Mouse (Mus musculus): ENCODE measurements around the gene Nat8f6. TPM values are rescaled to one million over a fixed set of nuclear protein-coding genes. Genes with fewer than 3 reads are reported as not detected.
"Not testable (repeated sequence)": the region's sequence is repeated elsewhere in the genome, so short reads cannot be mapped to it uniquely, and the experiment has no call there.

Gene Nat8f6
- polyA plus RNA-seq, 1 experiment from 2014 or later: not detected

GRCm38 (mm10) chr6:85810942-85811537, 9.7 kb downstream of the Nat8f6 start:
- not testable (repeated sequence) for ATAC-seq (replicated peaks; ENCODE audit: insufficient number of reproducible peaks, low FRiP score, low TSS enrichment, low read depth)

DNA sequence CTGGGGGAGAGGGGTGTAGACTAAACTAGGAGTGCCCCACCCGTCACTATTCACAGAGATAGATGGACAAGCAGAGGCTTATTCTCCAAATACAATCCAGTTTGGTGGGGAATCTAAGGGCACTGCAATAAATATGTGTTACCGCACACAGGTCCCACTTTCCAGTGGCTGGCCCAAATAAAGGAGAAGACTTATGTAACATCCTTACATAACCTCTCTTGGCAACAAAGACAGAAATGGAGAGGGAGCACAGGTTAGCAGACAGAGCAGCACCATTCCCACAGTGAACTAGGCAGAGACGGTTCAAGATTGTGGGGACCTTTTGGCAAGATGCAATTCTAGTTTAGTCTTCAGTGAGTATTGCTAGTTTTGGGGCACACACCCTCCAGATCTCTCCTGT, 10.2 kb downstream of the Nat8f6 start:
- WGBS: 83% methylated on average over 2 of the region's 3 CpGs
- DNase-seq (ENCODE audit: low spot score); H3K27ac ChIP-seq (replicated peaks; ENCODE audit: low read depth, low read length); H3K36me3 ChIP-seq (replicated peaks; ENCODE audit: control insufficient read depth, insufficient read depth, low read depth, low read length); H3K9me3 ChIP-seq (replicated peaks; ENCODE audit: control insufficient read depth, low read length); H3K4me3 ChIP-seq (ENCODE audit: low read depth, low read length); H3K4me1 ChIP-seq (ENCODE audit: control insufficient read depth, insufficient read depth, low read length); H3K9ac ChIP-seq (replicated peaks; ENCODE audit: low read length); ATAC-seq (replicated peaks; ENCODE audit: insufficient number of reproducible peaks, low FRiP score, low TSS enrichment, low read depth); H3K4me2 ChIP-seq (ENCODE audit: low read depth, low read length); H3K27me3 ChIP-seq (ENCODE audit: control insufficient read depth, insufficient read depth, low read length): not testable (repeated sequence)

More at GRCm38 (mm10) chr6:85810942-85811537, 9.7 kb downstream of the Nat8f6 start:
- H3K9ac ChIP-seq (replicated peaks; ENCODE audit: low read length); H3K27me3 ChIP-seq (ENCODE audit: control insufficient read depth, insufficient read depth, low read length); H3K4me2 ChIP-seq (ENCODE audit: low read depth, low read length); H3K4me1 ChIP-seq (ENCODE audit: control insufficient read depth, insufficient read depth, low read length); H3K36me3 ChIP-seq (replicated peaks; ENCODE audit: control insufficient read depth, insufficient read depth, low read depth, low read length); DNase-seq (ENCODE audit: low spot score); H3K4me3 ChIP-seq (ENCODE audit: low read depth, low read length); H3K9me3 ChIP-seq (replicated peaks; ENCODE audit: control insufficient read depth, low read length); H3K27ac ChIP-seq (replicated peaks; ENCODE audit: low read depth, low read length): not testable (repeated sequence)
- 57% methylated on average over 2 of the region's 3 CpGs for WGBS

- H3K9me3 ChIP-seq (replicated peaks; ENCODE audit: control insufficient read depth, low read length); DNase-seq (ENCODE audit: low spot score); H3K36me3 ChIP-seq (replicated peaks; ENCODE audit: control insufficient read depth, insufficient read depth, low read depth, low read length); H3K9ac ChIP-seq (replicated peaks; ENCODE audit: low read length); H3K4me1 ChIP-seq (ENCODE audit: control insufficient read depth, insufficient read depth, low read length); ATAC-seq (replicated peaks; ENCODE audit: insufficient number of reproducible peaks, low FRiP score, low TSS enrichment, low read depth); H3K4me3 ChIP-seq (ENCODE audit: low read depth, low read length); H3K27me3 ChIP-seq (ENCODE audit: control insufficient read depth, insufficient read depth, low read length); H3K27ac ChIP-seq (replicated peaks; ENCODE audit: low read depth, low read length); H3K4me2 ChIP-seq (ENCODE audit: low read depth, low read length): not testable (repeated sequence)
- WGBS: 72% methylated on average over 2 of the region's 3 CpGs
These were observed 11.0 kb downstream of the Nat8f6 start for GRCm38 (mm10) chr6:85809784-85810183.

GRCm38 (mm10) chr6:85803180-85803579, 17.6 kb downstream of the Nat8f6 start:
- not testable (repeated sequence) for H3K4me1 ChIP-seq (ENCODE audit: control insufficient read depth, insufficient read depth, low read length); H3K9me3 ChIP-seq (replicated peaks; ENCODE audit: control insufficient read depth, low read length); H3K36me3 ChIP-seq (replicated peaks; ENCODE audit: control insufficient read depth, insufficient read depth, low read depth, low read length); ATAC-seq (replicated peaks; ENCODE audit: insufficient number of reproducible peaks, low FRiP score, low TSS enrichment, low read depth); H3K4me2 ChIP-seq (ENCODE audit: low read depth, low read length); H3K9ac ChIP-seq (replicated peaks; ENCODE audit: low read length); H3K27me3 ChIP-seq (ENCODE audit: control insufficient read depth, insufficient read depth, low read length); DNase-seq (ENCODE audit: low spot score); H3K4me3 ChIP-seq (ENCODE audit: low read depth, low read length); H3K27ac ChIP-seq (replicated peaks; ENCODE audit: low read depth, low read length)
- 66% methylated on average over 5 of the region's 5 CpGs for WGBS

GRCm38 (mm10) chr6:85765532-85765931, 55.2 kb downstream of the Nat8f6 start, which contains the start of gene Nat8f3:
TSS of gene Nat8f3 (minus strand) at chr6:85765754.
- H3K27ac ChIP-seq (replicated peaks; ENCODE audit: low read depth, low read length); H3K9me3 ChIP-seq (replicated peaks; ENCODE audit: control insufficient read depth, low read length); H3K27me3 ChIP-seq (ENCODE audit: control insufficient read depth, insufficient read depth, low read length); DNase-seq (ENCODE audit: low spot score); H3K4me2 ChIP-seq (ENCODE audit: low read depth, low read length); H3K4me1 ChIP-seq (ENCODE audit: control insufficient read depth, insufficient read depth, low read length); ATAC-seq (replicated peaks; ENCODE audit: insufficient number of reproducible peaks, low FRiP score, low TSS enrichment, low read depth); H3K4me3 ChIP-seq (ENCODE audit: low read depth, low read length); H3K36me3 ChIP-seq (replicated peaks; ENCODE audit: control insufficient read depth, insufficient read depth, low read depth, low read length); H3K9ac ChIP-seq (replicated peaks; ENCODE audit: low read length): not testable (repeated sequence)
- 64% methylated on average over 13 of the region's 13 CpGs for WGBS

- not testable (repeated sequence) for H3K27ac ChIP-seq (replicated peaks; ENCODE audit: low read depth, low read length); H3K4me3 ChIP-seq (ENCODE audit: low read depth, low read length); H3K9me3 ChIP-seq (replicated peaks; ENCODE audit: control insufficient read depth, low read length); DNase-seq (ENCODE audit: low spot score); ATAC-seq (replicated peaks; ENCODE audit: insufficient number of reproducible peaks, low FRiP score, low TSS enrichment, low read depth); H3K27me3 ChIP-seq (ENCODE audit: control insufficient read depth, insufficient read depth, low read length); H3K36me3 ChIP-seq (replicated peaks; ENCODE audit: control insufficient read depth, insufficient read depth, low read depth, low read length); H3K4me2 ChIP-seq (ENCODE audit: low read depth, low read length); H3K4me1 ChIP-seq (ENCODE audit: control insufficient read depth, insufficient read depth, low read length); H3K9ac ChIP-seq (replicated peaks; ENCODE audit: low read length)
- WGBS: 82% methylated on average over 5 of the region's 6 CpGs
These were observed 57.4 kb downstream of the Nat8f6 start for GRCm38 (mm10) chr6:85763127-85764070.

DNA sequence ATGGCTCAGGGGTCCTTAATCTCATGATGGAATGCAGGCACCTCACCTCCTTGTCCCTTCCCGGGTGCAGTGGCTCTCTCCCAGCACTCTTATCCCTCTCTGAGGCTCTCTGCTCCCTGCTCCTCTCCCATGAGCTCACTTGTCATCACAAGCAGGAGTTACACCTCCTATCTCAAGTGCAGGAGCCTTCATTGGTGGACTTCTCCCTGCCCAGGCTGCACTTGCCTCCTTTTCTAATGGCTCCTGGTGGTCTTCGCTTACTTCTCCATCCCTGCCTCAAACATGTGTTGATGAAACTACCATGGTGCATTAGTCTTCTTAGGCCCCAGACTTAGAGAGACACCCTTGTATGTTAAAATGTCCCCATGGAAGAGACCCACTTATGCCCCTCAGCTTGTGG, 58.1 kb downstream of the Nat8f6 start:
- H3K36me3 ChIP-seq (replicated peaks; ENCODE audit: control insufficient read depth, insufficient read depth, low read depth, low read length); H3K27me3 ChIP-seq (ENCODE audit: control insufficient read depth, insufficient read depth, low read length); H3K4me3 ChIP-seq (ENCODE audit: low read depth, low read length); H3K9ac ChIP-seq (replicated peaks; ENCODE audit: low read length); H3K4me2 ChIP-seq (ENCODE audit: low read depth, low read length); DNase-seq (ENCODE audit: low spot score); H3K27ac ChIP-seq (replicated peaks; ENCODE audit: low read depth, low read length); H3K9me3 ChIP-seq (replicated peaks; ENCODE audit: control insufficient read depth, low read length); H3K4me1 ChIP-seq (ENCODE audit: control insufficient read depth, insufficient read depth, low read length); ATAC-seq (replicated peaks; ENCODE audit: insufficient number of reproducible peaks, low FRiP score, low TSS enrichment, low read depth): not testable (repeated sequence)
- WGBS: 100% methylated on average over 1 of the region's 2 CpGs

Measured in embryonic facial prominence, embryonic 11.5 days (tissue).